Mouse (Mus musculus) G1E (cell line): ENCODE measurements around the gene Slc23a2.

Experiments used
- CTCF ChIP-seq: IDR thresholded peaks from 2 replicates; pipeline ENCODE4 v1.5.1; 2012; ENCODE audit warnings: low read depth, low read length, inconsistent platforms, mixed read lengths
- GATA1 ChIP-seq: IDR thresholded peaks from 2 replicates; pipeline ENCODE4 v1.6.1; 2012; ENCODE audit warnings: borderline replicate concordance, low read length, inconsistent platforms, mixed read lengths

GRCm38 (mm10) chr2:132036326-132036725 is 108.6 kb downstream of the Slc23a2 start:
- TF ChIP-seq CTCF (no peak), GATA1 (no peak)
